Mouse (Mus musculus): ENCODE results near the gene Slc16a2.
A peak's percentile ranks its signal among the peaks of the same experiment; 100 is the strongest.
"Not testable (repeated sequence)": the region's sequence is repeated elsewhere in the genome, so short reads cannot be mapped to it uniquely, and the experiment has no call there.

The Slc16a2 gene

GRCm38 (mm10) chrX:103734041-103734625, 87.7 kb downstream of the Slc16a2 start:
- DNase-seq (ENCODE audit: low read depth, low spot score) = no peak

- DNase-seq (ENCODE audit: low read depth, low spot score) = no peak
These were observed 88.7 kb downstream of the Slc16a2 start for GRCm38 (mm10) chrX:103733091-103733490.

- DNase-seq (ENCODE audit: low read depth, low spot score) = no peak
These were observed 89.6 kb downstream of the Slc16a2 start for GRCm38 (mm10) chrX:103732033-103732703.

GRCm38 (mm10) chrX:103722437-103722836, 99.3 kb downstream of the Slc16a2 start:
- DNase-seq (ENCODE audit: low read depth, low spot score) = no peak

- DNase-seq (ENCODE audit: low read depth, low spot score) = no peak
These were observed 102.1 kb downstream of the Slc16a2 start for GRCm38 (mm10) chrX:103719618-103720185.

GRCm38 (mm10) chrX:103712922-103713321, 108.9 kb downstream of the Slc16a2 start:
- no peak for DNase-seq (ENCODE audit: low read depth, low spot score)

- no peak for DNase-seq (ENCODE audit: low read depth, low spot score)
These were observed 112.1 kb downstream of the Slc16a2 start for GRCm38 (mm10) chrX:103709671-103710070.

GRCm38 (mm10) chrX:103708592-103708991, 113.2 kb downstream of the Slc16a2 start:
- DNase-seq (ENCODE audit: low read depth, low spot score) = no peak

- no peak for DNase-seq (ENCODE audit: low read depth, low spot score)
These were observed 117.2 kb downstream of the Slc16a2 start for GRCm38 (mm10) chrX:103704611-103705010.

- DNase-seq (ENCODE audit: low read depth, low spot score) = peak; percentile 13
These were observed 117.8 kb downstream of the Slc16a2 start for GRCm38 (mm10) chrX:103704024-103704423.

GRCm38 (mm10) chrX:103697796-103698195, 124.0 kb downstream of the Slc16a2 start:
- DNase-seq (ENCODE audit: low read depth, low spot score) = no peak

GRCm38 (mm10) chrX:103696081-103696519, 125.7 kb downstream of the Slc16a2 start:
- DNase-seq (ENCODE audit: low read depth, low spot score) = peak; percentile 80

- DNase-seq (ENCODE audit: low read depth, low spot score) = peak; percentile 84
These were observed 126.4 kb downstream of the Slc16a2 start for GRCm38 (mm10) chrX:103695165-103695996.

- peak; percentile 10 for DNase-seq (ENCODE audit: low read depth, low spot score)
These were observed 127.0 kb downstream of the Slc16a2 start for GRCm38 (mm10) chrX:103694787-103695164.

- DNase-seq (ENCODE audit: low read depth, low spot score) = no peak
These were observed 127.4 kb downstream of the Slc16a2 start for GRCm38 (mm10) chrX:103694381-103694780.

- DNase-seq (ENCODE audit: low read depth, low spot score) = no peak
These were observed 128.9 kb downstream of the Slc16a2 start for GRCm38 (mm10) chrX:103692916-103693315.

GRCm38 (mm10) chrX:103688551-103688950, 133.2 kb downstream of the Slc16a2 start:
- peak; percentile 21 for DNase-seq (ENCODE audit: low read depth, low spot score)

GRCm38 (mm10) chrX:103674674-103675073, 147.1 kb downstream of the Slc16a2 start:
- peak; percentile 29 for DNase-seq (ENCODE audit: low read depth, low spot score)

GRCm38 (mm10) chrX:103673761-103674160, 148.0 kb downstream of the Slc16a2 start:
- no peak for DNase-seq (ENCODE audit: low read depth, low spot score)

GRCm38 (mm10) chrX:103670245-103670644, 151.5 kb downstream of the Slc16a2 start:
- no peak for DNase-seq (ENCODE audit: low read depth, low spot score)

- DNase-seq (ENCODE audit: low read depth, low spot score) = not testable (repeated sequence)
These were observed 157.3 kb downstream of the Slc16a2 start for GRCm38 (mm10) chrX:103664445-103664844.

GRCm38 (mm10) chrX:103658985-103659384, 162.8 kb downstream of the Slc16a2 start:
- DNase-seq (ENCODE audit: low read depth, low spot score) = peak; percentile 41

Measured in brain, adult 2 months (tissue).